Mouse (Mus musculus): ENCODE measurements around the gene Rgs6.

DNA sequence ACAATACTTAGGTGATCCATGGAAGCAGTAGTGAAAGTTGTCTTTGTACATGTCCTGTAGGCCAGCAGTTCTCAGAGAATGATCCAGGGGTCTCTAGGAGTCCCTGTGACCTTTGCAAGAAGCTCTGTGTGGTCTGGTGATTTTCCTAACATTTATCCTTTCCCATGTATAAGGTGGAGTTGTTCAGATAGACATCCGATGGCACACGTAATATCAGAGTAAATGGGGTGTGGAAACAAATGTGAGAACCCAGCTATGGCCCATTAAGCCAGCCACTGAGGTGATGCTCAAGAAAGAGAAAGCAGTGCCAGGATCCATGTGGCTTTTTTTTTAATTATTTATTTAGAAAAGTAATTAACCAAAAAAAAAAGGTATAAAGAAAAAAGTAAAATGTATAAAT is 322.8 kb downstream of the Rgs6 start:
- TF ChIP-seq CTCF (IDR thresholded peaks at IDR 0.05; ENCODE audit: extremely low read depth, insufficient read depth, insufficient read length, insufficient replicate concordance) (no peak), POLR2A (IDR thresholded peaks at IDR 0.05; ENCODE audit: low read depth, low read length) (no peak)

All from spleen, adult 2 months (tissue).